Mouse (Mus musculus) stomach, postnatal 0 days (tissue): Measurements from ENCODE around the gene Igsf3.

Experiments
- CTCF ChIP-seq: IDR thresholded peaks from 2 replicates; pipeline ENCODE4 v1.5.1; 2016; ENCODE audit warnings: antibody characterized with exemption, low read depth, mild to moderate bottlenecking, moderate library complexity
- EP300 ChIP-seq: optimal IDR thresholded peaks from 2 replicates; pipeline ENCODE3; 2016; ENCODE audit warnings: antibody characterized with exemption

DNA sequence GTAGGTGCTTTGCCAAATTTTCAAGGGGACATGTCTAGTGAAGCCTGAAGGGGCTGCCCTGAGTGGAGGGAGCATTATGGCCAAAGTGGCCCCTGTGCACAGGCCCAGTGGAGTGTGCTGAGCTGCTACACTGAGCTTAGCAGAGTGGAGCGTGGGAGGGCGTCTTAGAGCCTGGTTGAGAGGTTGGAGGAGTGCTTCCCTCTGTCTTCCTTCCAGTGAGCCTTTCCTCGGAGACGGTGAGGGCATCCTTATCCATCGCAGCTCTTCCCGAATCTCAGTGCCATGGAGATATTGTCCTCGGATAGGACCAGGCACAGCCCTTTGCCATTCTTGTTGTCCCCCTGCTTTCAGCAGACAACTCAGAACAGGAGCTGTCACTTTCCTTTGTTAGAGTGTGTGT is 84.2 kb downstream of the Igsf3 start:
- TF ChIP-seq CTCF: no peak
- no peak for TF ChIP-seq EP300
